Mouse (Mus musculus) cerebellum, adult 2 months (tissue): ENCODE measurements at regions not wholly inside any gene's neighbourhood (a gene's known extent, or its start where the extent isn't known, plus 50 kb on each side); places are given as distances from the start of the nearest gene placed in this dataset.
A peak's percentile ranks its signal among the peaks of the same experiment; 100 is the strongest.

Experiments used
- DNase-seq, 2 experiments: peaks; one replicate each; pipeline ENCODE4 v3.0.0; 2021
- H3K27ac ChIP-seq: fragments of 200-500 bp; 2 replicates; pipeline ENCODE4 v1.5.1; 2012; ENCODE audit warnings: low read length, control low read depth, inconsistent platforms; ENCODE audit not compliant: insufficient read depth
- H3K27me3 ChIP-seq: fragments of 200-500 bp; 2 replicates; pipeline ENCODE4 v1.6.1; 2012; ENCODE audit warnings: inconsistent platforms, mild to moderate bottlenecking, low read length, moderate library complexity; ENCODE audit not compliant: control insufficient read depth, insufficient read depth
- H3K4me1 ChIP-seq: fragments of 200-500 bp; 2 replicates; pipeline ENCODE4 v1.6.1; 2011; ENCODE audit warnings: low read length; ENCODE audit not compliant: control insufficient read depth, insufficient read depth
- H3K4me3 ChIP-seq: fragments of 200-500 bp; replicated peaks from 2 replicates; pipeline ENCODE3; 2011; ENCODE audit warnings: mild to moderate bottlenecking, low read depth, low read length, control low read depth; ENCODE audit not compliant: insufficient read depth
- CTCF ChIP-seq: fragments of 200-500 bp; IDR thresholded peaks from 2 replicates; pipeline ENCODE4 v1.5.1; 2011; ENCODE audit warnings: low read depth, mild to moderate bottlenecking, control low read depth, low read length, moderate library complexity, borderline replicate concordance; ENCODE audit not compliant: insufficient read depth
- POLR2A ChIP-seq: fragments of 200-500 bp; IDR thresholded peaks from 2 replicates; pipeline ENCODE4 v1.6.1; 2011; ENCODE audit warnings: low read length, control low read depth, borderline replicate concordance; ENCODE audit not compliant: insufficient read depth
- WGBS: fragments of 180-500 bp; shearing (Covaris S2); methylation state at CpG from one replicate; pipeline ENCODE4 v1.1.7; 2018; 5-methylcytosine and 5-hydroxymethylcytosine counted together

DNA sequence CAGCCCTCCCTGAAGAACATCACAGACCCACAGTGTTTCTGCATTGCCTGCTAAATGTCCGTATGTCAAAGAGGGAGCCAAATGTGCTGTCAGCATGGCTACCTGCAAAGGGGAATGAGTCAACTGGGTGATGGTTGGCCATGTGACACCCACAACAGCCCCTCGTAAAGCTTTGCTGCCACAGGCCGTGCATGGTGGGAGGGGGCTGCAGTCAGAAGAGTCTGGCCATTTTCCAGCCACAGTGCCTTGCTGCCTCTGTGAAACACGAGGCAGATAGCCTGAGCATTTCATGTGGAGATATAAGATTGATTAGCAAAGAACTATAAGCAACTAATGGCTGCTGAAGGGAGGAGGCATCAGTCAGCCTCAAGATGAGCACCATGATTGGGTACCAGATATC lies 193.2 kb downstream of the Drd1 start:
- no peak for DNase-seq
- H3K4me1 ChIP-seq = no peaks in the 10 kb centered on the region
- TF ChIP-seq CTCF = no peak
- TF ChIP-seq POLR2A = no peak
- no peaks in the 10 kb centered on the region for H3K27me3 ChIP-seq
- H3K27ac ChIP-seq = no peak overlapping the region
- H3K4me3 ChIP-seq = no peak overlapping the region
- WGBS = 23% methylated on average over 4 of the region's 4 CpGs

DNA sequence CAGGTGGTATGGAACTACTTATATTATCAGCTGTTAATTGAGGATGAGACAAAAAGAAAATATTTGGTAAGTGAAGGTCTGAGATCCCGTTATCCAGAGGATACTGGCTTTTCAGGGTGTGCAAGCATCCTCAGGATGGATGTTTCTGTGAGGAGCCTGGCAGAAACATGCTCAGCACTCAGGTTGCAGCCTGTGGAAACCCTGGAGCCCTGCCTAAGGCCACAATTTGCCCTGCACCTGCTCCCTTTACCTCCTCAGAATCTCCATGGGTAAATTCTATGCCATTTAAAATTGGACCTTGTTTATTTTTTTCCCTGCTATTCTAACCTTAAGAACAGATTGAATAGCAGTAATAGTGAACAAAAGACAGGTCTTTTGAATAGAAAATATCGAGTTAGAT lies 201.3 kb downstream of the Drd1 start:
- Histone ChIP-seq H3K27ac (no peak overlapping the region), H3K4me3 (no peak overlapping the region), H3K27me3 (no peaks in the 10 kb centered on the region), H3K4me1 (no peaks in the 10 kb centered on the region; the same call in 1 of the 2 replicates)
- DNase-seq = peak in 1 of 2 experiments; percentile 19
- WGBS = 63% methylated on average over 2 of the region's 2 CpGs
- TF ChIP-seq CTCF (no peak), POLR2A (no peak)

DNA sequence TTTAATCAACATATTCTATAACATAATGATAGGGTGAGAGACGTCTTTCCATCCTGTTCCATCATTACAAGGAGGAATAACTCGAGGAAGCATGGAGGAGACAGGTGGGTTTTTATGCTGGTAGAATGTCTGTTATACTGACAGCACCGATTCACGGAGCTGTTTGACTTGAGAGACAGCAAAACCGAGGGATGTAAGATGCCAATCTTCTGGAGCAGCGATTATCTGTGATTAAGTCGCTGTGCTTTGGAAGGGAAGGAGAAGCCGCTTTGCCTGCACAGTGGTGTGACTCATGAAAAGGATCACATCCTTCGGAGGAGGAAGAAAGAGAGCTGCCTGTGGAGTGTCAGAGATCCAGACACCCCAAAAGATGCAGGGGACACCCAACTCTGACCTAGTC lies 205.4 kb downstream of the Drd1 start:
- 84% methylated on average over 9 of the region's 9 CpGs for WGBS

DNA sequence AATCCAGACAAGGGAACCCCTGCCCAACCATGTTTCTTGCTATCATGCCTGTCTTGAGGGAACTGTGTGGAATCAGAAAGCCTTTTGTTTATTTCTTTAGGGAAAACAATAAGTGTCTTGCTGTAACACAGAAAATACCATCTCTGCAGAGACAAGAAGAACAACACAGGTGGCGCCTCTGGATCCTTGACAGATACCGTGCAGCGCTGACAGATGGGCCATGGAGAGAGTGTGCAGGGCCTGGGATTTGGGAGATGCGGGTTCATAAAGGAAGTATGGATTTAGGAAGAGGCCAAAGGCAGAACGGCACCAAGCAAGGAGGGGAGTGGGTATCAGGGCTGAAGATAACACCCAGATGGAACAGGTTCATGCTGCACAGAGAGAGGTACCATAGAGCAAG lies 209.3 kb downstream of the Drd1 start:
- Histone ChIP-seq H3K27me3 (no peaks in the 10 kb centered on the region), H3K4me3 (no peak overlapping the region), H3K4me1 (0 out of 2 replicates have a peak, but pooled peaks cover 4% of the 10 kb centered on the region), H3K27ac (no peak overlapping the region)
- TF ChIP-seq CTCF = no peak
- TF ChIP-seq POLR2A = no peak
- peak; percentile 74 to 78 for DNase-seq
- WGBS = 40% methylated on average over 5 of the region's 5 CpGs

More for the DNA sequence above, 205.4 kb downstream of the Drd1 start:
- no peaks in the 10 kb centered on the region for H3K27me3 ChIP-seq
- no peak for DNase-seq
- H3K4me3 ChIP-seq = no peak overlapping the region
- TF ChIP-seq POLR2A = no peak
- TF ChIP-seq CTCF = no peak
- H3K27ac ChIP-seq = no peak overlapping the region
- peaks cover 4% of the 10 kb centered on the region; the same call in 1 of the 2 replicates for H3K4me1 ChIP-seq

DNA sequence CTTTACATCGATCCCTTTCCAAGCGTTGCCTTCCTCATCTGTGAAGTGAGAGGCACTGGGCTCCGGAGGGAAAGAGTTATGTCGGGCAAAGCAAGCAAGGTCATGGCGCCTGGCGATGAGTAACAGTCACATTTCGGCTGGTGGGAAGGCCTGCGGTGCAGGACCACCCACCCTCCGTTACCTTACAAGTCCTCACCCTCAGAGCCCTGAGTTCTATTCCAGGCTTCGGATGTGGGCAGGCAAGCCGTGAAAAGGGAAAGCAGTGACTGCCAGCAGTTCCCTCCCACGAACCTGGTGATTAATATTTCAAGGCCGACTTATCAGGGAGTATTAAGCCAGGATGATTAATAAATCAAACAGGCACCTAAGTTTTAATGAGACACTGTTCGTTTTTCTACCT lies 209.7 kb downstream of the Drd1 start:
- no peak overlapping the region for H3K27ac ChIP-seq
- no peak for DNase-seq
- WGBS = 89% methylated on average over 14 of the region's 14 CpGs
- no peak overlapping the region for H3K4me3 ChIP-seq
- no peaks in the 10 kb centered on the region for H3K27me3 ChIP-seq
- TF ChIP-seq POLR2A (no peak), CTCF (no peak)
- H3K4me1 ChIP-seq = 0 out of 2 replicates have a peak, but pooled peaks cover 4% of the 10 kb centered on the region

DNA sequence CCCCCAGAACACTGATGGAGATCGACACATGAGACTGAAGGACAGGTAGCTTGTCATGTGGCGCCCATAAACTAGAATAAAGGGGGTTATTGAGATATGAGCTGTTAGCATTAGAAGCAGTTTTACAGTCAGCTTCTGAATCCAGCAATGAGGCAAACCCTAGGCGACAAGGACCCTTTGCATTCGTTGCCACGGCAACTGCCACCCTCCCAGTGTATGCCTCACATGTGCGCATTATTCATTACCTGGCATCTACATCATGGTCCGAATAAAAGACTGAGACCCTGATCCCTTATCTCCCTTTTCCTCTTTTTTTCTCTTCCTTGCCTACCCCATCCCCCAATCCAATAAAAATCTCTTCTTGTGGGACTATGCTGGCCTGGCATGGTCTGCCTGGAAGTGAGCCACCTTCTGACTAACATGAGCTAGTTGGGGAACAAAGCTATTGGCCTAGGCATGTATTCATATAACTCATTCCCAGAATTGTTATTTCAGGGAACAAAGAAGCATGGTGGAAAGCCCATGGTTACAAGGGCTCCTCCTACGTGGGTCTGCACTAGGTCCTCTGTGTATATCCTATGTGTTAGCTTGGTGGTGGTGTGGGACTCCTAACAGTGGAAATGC lies 229.4 kb downstream of the Drd1 start:
- no peak overlapping the region for H3K27ac ChIP-seq
- no peak for DNase-seq
- no peaks in the 10 kb centered on the region for H3K4me1 ChIP-seq
- H3K27me3 ChIP-seq = no peaks in the 10 kb centered on the region
- no peak overlapping the region for H3K4me3 ChIP-seq
- 71% methylated on average over 8 of the region's 8 CpGs for WGBS
- TF ChIP-seq POLR2A = no peak
- TF ChIP-seq CTCF = no peak

DNA sequence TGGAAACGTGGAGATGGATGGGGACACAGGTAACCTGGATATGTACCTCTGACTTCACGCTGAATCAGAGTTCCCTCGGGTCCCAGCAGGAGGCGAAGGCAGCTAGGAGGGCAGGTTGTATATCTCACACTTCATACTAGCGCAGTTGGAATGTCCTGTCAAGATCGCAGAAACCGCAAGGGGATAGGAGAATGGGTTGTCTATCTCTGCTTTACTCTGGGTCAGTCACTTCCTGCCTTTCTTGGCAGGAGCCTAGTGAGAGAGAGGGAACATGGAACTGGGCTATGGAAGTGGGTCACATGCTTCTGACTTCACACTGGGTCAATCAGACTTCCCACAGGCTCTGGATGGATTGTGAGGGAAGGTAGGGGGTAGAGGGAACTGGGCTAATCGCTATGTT lies 233.4 kb downstream of the Drd1 start:
- DNase-seq = no peak
- WGBS = 81% methylated on average over 8 of the region's 8 CpGs
- Histone ChIP-seq H3K4me1 (no peaks in the 10 kb centered on the region), H3K27ac (no peak overlapping the region), H3K4me3 (no peak overlapping the region), H3K27me3 (no peaks in the 10 kb centered on the region)
- TF ChIP-seq POLR2A = no peak

DNA sequence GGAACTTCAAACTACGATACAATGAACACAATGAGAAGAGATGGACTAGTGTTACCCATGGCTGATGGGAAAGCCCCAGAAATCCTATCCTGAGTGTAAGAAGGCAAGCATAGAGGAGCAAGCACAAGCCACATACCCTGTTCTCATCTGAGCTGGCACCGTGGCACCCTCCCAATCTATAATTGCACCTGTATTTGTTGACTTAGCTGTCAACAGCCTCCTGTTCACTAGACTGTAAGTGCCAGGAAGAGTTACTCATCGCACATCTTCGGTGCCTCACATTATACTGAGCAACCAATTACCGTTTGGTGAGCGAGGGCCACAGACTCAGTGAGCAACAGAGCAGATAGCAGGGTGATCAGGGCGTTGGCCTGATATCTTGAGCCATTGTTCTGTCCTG lies 239.9 kb downstream of the Drd1 start:
- no peak for DNase-seq
- Histone ChIP-seq H3K27ac (no peak overlapping the region), H3K27me3 (no peaks in the 10 kb centered on the region), H3K4me3 (no peak overlapping the region), H3K4me1 (no peaks in the 10 kb centered on the region; the same call in 1 of the 2 replicates)
- 78% methylated on average over 7 of the region's 7 CpGs for WGBS
- TF ChIP-seq CTCF = no peak
- no peak for TF ChIP-seq POLR2A

DNA sequence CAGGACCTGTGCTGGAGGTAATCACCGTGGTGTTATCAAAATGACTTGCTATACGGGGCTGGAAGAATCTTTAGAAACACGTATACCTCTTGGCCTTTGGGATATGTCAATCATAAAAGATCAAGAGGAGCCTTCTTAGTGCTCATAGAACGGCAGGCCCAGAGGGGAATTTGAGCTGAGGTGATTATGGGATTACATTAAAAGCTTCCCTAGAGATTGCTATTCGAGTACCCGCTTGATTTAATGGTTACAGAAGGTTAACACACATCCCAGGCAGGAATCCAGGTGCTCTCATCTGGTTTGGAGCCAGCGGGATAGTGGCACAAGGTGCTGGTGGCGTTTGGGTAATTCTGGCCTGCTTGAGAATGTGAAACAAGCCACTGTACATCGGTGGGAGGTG lies 241.4 kb downstream of the Drd1 start:
- WGBS = 73% methylated on average over 9 of the region's 9 CpGs
- no peaks in the 10 kb centered on the region; the same call in 1 of the 2 replicates for H3K4me1 ChIP-seq
- TF ChIP-seq CTCF (no peak), POLR2A (no peak)

More for the DNA sequence above, 241.4 kb downstream of the Drd1 start:
- no peak overlapping the region for H3K27ac ChIP-seq
- H3K27me3 ChIP-seq = no peaks in the 10 kb centered on the region
- no peak for DNase-seq
- no peak overlapping the region for H3K4me3 ChIP-seq
